Mouse (Mus musculus): ENCODE measurements around the gene Camta1. TPM values are rescaled to one million over a fixed set of nuclear protein-coding genes. Genes with fewer than 3 reads are reported as not detected.

Camta1 gene
- polyA plus RNA-seq, 1 experiment = 29.8 TPM

GRCm38 (mm10) chr4:151738875-151739274, 122.8 kb downstream of the Camta1 start:
- DNase-seq (ENCODE audit: low spot score) = no peak

DNA sequence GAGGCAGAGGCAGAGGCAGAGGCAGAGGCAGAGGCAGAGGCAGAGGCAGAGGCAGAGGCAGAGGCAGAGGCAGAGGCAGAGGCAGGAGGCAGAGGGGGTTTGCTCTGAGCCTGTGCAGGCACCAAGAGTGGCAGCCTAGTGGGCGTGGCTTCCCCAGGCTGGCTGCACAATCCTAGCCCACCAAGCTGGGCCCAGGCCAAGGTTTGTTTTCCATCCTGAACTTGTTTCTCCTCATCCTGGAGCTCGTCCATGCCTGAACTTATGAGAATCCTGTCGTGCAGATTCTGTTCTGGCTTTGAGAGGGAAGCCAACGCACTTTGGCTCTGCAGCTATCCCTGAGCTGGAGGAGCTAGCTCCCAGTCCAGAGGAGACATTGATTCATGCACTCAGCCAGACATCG, 123.4 kb downstream of the Camta1 start:
- no peak for DNase-seq (ENCODE audit: low spot score)

DNA sequence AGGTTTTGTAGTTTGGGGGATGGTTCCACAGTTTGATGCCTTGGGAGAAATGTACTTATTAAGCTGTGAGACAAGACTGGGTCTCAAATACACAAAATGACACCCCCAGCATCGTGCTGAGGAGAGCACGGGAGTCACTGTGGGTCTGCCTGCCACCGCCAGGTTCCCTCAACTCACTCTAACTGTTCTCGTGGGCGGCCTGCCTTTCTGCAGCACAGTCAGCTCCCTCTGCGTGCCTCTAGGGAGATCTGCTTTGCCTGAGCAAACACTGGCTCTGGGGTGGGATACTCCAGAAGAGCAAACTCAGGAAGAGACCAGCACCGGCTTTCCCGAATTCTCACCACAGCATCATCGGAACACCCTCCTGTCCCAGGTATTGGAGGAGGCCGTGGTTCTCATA, 129.0 kb downstream of the Camta1 start:
- no peak for DNase-seq (ENCODE audit: low spot score)

- no peak for DNase-seq (ENCODE audit: low spot score)
Measured at GRCm38 (mm10) chr4:151730037-151730759, 131.5 kb downstream of the Camta1 start.

DNA sequence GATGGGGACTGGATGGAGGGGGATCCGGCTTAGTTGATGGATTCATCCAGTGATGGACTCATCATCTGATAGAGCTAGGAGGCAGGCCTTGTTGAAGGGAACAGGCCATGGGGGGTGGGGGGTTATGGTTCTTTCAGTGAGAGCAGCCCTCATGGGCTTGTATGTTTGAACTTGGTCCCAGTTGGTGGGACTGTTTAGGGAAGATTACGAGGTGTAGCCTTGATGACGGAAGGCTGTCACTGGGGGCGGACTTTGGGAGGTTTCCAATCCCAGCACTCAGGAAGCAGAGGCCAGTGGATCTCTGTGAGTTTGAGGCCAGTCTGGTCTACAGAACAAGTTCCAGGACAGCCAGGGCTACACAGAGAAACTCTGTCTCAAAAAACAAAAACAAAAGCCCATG, 132.6 kb downstream of the Camta1 start:
- no peak for DNase-seq (ENCODE audit: low spot score)

DNA sequence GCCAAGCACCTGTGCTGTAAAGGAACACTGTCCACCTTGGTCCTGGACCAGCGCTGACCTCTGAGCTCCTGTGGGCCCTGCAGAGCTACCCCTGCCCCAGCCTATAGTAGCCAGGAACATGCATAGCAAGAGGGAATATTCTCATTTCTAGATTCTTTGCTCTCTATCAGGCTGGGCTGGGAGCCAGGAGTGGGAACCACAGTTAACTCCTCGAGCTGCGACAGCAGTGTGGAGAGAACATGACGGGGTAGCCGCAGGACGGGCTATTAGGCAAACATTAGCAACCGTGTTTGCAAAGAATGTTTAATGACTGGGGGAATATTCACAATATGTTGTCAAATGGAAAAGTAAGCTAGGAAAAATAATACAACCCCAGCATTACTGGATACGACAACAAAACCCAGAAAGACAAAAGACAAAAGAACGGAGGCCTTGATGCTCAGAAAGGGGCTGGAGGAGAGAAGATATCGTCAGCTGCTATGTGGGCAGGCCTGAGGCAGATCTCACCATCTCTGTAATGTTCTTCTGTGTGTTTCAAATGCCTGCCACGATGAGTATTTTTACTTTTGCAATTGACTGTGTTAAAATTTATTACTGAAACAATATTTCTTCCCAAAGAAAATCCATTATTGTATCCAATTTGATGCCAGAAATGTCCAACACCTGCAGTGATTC, 133.1 kb downstream of the Camta1 start:
- DNase-seq (ENCODE audit: low spot score) = no peak

GRCm38 (mm10) chr4:151726396-151726795, 135.3 kb downstream of the Camta1 start:
- DNase-seq (ENCODE audit: low spot score) = no peak

GRCm38 (mm10) chr4:151724897-151725296, 136.8 kb downstream of the Camta1 start:
- no peak for DNase-seq (ENCODE audit: low spot score)

DNA sequence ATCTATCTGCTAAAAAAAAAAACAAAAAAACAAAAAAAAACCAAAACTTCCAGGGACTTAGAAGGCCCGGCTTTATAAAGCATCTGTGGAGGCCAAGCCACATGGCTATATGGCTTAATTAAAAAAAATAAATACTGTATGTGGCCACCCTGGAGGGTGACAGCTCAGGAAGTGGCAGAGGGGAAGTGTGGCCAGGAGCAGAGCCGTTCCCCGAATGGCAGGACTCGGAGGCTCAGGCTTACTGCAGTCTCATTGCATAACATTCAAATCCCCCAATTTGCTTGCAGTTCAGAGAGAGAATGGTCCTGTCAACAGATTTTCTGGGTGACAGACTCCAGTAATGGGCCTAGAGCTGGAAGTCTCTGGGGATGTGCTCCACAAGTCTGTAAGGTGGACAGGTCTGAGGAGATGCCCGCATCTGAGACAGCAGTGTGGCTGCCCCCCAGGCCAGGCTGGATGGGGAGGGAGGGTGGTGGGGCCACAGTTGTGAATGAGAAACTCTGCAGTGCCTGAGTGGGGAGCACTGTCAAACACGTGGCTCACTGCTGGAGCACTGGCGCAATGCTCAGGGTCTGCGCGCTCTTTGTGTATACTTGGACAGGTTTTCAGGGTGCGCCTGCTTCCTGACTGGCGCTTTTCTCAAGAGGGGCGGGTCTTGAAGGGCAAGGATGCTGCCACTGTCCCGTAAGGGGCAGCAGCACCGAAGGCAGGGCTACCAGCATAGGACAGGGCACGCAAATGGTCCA, 140.8 kb downstream of the Camta1 start:
- no peak for DNase-seq (ENCODE audit: low spot score)

GRCm38 (mm10) chr4:151718866-151719475, 142.7 kb downstream of the Camta1 start:
- DNase-seq (ENCODE audit: low spot score) = no peak

DNA sequence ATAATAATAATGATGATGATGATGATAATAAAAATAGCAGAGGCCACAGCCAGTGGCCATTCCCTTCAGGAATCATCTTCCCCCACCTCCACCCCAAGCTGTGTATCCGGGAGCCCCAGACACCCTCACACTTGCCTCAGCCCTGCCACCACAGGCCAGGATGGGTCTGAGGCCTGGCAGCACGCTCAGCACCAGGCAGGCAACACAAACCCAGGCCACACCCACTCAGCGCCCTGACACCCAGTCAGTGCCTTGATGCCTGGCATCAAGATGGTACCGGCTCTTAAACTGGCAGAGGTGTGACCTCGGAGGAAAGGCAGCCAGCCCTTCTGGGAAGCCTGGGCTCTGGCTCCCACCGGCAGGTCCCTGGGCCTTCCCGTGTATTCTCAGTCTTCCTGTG, 143.8 kb downstream of the Camta1 start:
- DNase-seq (ENCODE audit: low spot score) = no peak

DNA sequence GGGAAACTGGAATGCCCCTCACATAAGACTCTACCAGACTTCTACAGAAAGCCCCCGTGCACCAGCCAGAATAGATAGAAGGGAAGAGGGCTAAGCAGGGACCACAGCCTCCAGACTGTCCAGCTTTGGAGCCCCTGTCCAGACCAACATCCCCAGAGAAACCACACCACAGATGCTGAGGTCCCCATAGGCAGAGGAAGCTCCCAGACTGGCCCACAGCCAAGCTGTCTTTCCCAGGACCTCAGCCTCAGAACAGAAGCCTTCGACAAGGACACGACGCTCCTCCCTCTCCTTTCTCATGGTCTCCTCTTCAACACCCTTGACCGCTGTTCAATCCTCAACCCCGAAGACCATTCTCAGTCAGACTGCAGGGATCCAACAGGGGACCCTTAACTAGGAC, 148.0 kb downstream of the Camta1 start:
- DNase-seq (ENCODE audit: low spot score) = no peak

GRCm38 (mm10) chr4:151711406-151711805, 150.3 kb downstream of the Camta1 start:
- no peak for DNase-seq (ENCODE audit: low spot score)

DNA sequence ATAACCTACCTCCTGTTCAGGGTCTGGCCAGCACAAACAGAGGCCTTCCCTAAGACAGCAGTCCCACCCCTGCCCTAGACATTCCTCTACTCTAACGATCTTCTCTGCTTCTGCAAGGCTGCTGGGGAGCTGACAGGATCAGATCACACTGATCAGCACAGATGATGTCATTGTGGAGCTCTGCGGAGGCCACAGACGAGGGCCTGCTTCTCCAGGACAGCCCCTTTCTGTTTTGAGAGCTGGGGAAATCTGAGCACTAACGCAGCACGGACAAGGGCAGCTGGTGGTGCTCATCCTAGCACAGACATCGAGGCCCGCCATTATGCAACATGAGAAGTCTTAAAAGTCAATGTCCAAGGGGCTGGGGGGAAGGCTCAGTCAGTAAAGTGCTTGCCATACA, 151.2 kb downstream of the Camta1 start:
- no peak for DNase-seq (ENCODE audit: low spot score)

DNA sequence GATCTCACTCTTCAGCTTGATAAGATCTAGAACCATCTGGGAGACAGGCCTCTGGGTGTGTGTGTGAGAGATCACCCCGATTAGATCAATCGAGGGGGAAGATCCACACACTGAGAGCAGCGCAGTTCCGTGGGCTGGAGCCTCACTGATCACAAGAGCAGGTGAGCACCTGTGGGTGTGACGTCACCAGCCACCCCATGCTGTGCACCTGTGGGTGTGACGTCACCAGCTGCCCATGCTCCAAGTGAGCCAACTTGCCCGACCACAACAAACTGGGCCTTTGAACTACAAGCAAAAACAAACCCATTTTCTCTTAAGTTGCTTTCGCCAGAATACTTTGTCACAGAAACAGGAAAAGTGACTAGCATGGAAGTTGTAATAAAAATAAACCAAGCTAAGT, 152.4 kb downstream of the Camta1 start:
- DNase-seq (ENCODE audit: low spot score) = no peak

DNA sequence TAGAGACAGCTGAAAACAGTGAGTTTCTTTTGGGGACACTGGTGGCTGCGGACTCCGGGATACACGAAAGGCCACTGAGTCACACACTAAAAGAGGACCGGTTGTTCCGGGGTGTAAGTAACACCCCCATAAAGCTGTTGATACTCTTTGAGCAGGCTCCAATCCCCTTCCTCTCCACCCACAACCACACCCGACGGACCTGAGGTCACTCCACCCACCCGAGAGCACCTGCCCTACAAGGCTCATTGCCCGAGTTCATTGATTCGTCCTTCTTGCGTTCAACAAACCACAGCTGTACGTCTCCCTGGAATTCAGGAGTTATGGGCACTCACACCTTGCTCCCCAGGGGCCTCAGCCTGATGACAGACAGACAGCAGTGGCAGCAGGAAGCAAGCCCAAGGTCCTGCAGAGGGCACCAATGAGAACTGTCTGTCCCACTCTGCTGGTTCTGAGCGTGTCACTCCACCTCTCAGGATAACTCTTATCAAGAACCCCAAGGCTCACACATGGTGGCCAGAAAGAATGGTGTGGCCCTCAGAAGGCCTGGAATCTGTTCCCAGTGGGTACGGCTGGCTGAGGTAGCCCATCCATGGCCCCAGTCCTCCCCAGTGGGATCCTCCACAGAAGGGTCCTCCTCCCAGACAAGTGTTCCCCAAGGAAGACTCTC, 158.5 kb downstream of the Camta1 start:
- DNase-seq (ENCODE audit: low spot score) = no peak

DNA sequence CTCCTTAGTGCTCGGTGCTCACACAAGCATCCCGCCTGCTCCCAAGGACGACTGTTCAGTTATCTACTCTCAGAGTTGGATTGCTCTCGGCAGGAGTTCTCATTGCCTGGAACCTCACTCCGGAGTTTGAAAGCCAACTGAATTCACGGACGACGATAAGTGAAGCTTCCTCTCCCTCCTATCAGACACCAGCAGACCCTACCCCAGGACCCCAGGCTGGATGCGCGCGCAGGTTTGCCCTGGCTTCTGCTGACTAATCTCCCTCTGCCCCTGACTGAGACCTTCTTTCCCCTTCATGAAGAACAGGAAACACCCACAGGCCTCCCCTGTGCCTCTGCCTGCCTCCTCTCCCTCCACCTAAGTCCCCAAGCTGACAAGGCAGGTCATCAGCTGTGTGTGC, 159.2 kb downstream of the Camta1 start:
- no peak for DNase-seq (ENCODE audit: low spot score)

- no peak for DNase-seq (ENCODE audit: low spot score)
Measured at GRCm38 (mm10) chr4:151695984-151696383, 165.7 kb downstream of the Camta1 start.

GRCm38 (mm10) chr4:151694531-151694930, 167.1 kb downstream of the Camta1 start:
- no peak for DNase-seq (ENCODE audit: low spot score)

DNA sequence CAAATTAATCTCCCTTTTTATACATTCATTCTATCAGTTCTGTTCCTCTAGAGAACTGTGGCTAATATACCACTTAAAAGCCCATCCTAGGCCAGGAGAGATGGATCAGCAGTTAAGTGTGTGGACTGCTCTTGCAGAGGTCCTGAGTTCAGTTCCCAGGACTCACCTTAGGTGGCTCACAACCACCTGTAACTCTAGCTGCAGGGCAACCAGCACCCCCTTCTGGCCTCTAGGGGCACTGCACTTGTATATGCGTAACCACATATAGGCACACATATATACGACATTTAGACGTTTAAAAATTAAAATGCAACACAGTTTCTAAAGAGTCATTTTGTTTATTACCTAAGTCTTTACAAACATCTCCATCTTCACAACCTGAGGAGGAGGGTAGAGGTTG, 167.6 kb downstream of the Camta1 start:
- no peak for DNase-seq (ENCODE audit: low spot score)

GRCm38 (mm10) chr4:151690041-151690440, 171.6 kb downstream of the Camta1 start:
- DNase-seq (ENCODE audit: low spot score) = no peak

DNA sequence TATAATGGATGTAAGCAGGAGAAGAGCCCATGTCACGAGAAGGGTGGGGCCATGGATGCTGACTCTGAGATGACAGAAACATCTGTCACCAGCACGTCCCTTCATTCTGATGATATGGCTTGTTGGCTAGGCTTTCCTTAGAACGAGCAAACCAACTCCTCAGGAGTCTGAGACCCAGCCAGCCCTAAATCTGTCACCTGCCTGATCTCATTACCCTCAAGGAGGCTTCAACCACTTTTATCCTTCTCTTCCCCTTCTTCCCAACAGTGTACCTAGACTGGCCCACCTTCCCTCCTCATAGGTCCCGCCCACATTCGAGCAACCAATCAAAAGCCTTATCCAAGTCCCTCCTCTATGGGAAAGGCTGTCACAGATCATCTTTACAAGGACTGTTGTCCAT, 173.5 kb downstream of the Camta1 start:
- DNase-seq (ENCODE audit: low spot score) = no peak

Measured in urinary bladder, adult 2 months (tissue).